Mouse (Mus musculus): Measurements from ENCODE around the gene Fam19a2. TPM values are rescaled to one million over a fixed set of nuclear protein-coding genes. Genes with fewer than 3 reads are reported as not detected.

Gene Fam19a2
- polyA plus RNA-seq, 1 experiment from 2014 or later = 0.25 TPM

DNA sequence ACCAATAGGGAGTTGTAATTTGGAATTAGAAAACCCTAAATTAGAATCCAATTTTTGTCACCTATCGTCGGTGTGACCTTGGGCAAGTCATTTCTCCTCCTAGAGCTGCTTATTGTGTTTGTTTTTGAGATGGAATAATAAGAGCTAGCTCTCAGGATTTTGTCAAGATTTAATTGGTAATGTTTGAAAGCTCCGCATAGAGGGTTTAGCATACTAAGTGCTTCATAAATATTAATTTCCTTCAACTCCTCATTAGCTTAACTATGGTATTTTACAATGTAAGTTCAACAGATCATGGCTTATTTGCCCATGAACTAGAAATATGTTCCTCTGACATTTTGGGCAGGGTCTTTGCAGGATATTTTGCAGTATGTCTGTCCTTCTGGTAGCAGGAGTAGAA, 62.5 kb downstream of the Fam19a2 start:
- H3K27me3 ChIP-seq (ENCODE audit: insufficient read depth, low read length) = no peaks in the 10 kb centered on the region
- TF ChIP-seq EP300 (IDR thresholded peaks at IDR 0.05; ENCODE audit: low read depth) (no peak), CTCF (IDR thresholded peaks at IDR 0.05; ENCODE audit: low read depth) (no peak)
- H3K4me1 ChIP-seq (ENCODE audit: insufficient read depth) = no peaks in the 10 kb centered on the region
- no peak overlapping the region for H3K4me2 ChIP-seq (ENCODE audit: low read depth, low read length)
- H3K4me3 ChIP-seq (ENCODE audit: low read depth, low read length) = no peak overlapping the region
- H3K27ac ChIP-seq (ENCODE audit: low read depth) = no peak overlapping the region
- DNase-seq (no peak), ATAC-seq (no peak)
- H3K9ac ChIP-seq (replicated peaks) = no peak overlapping the region
- no peaks in the 10 kb centered on the region for H3K9me3 ChIP-seq (ENCODE audit: low read length)
- H3K36me3 ChIP-seq (replicated peaks; ENCODE audit: insufficient read depth, low read length) = no peaks in the 10 kb centered on the region
- 82% methylated on average over 3 of the region's 3 CpGs for WGBS (ENCODE audit: insufficient replicate concordance)

DNA sequence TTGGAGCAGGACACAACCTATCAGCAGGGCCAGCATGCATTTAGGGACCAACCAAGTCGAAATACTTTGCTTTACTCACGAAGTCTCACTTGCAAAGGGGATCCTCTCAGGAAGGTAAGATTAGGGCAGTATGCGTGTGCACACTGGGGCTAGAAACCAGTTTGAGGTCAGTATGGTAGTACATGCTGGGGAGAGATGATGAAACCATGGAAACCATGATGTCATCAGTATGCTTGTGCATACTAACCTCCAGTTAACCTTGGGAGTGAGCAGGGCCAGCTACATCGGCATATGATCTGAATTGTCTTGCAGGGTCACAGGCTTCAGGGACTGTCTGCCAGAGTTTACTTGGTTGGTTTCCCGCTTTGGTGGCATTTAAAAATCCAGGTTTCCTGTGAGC, 77.5 kb downstream of the Fam19a2 start:
- Histone ChIP-seq H3K27ac (ENCODE audit: low read depth) (no peak overlapping the region), H3K4me1 (ENCODE audit: insufficient read depth) (no peaks in the 10 kb centered on the region), H3K9me3 (ENCODE audit: low read length) (no peaks in the 10 kb centered on the region), H3K4me2 (ENCODE audit: low read depth, low read length) (no peak overlapping the region), H3K9ac (replicated peaks) (no peak overlapping the region), H3K4me3 (ENCODE audit: low read depth, low read length) (no peak overlapping the region), H3K36me3 (replicated peaks; ENCODE audit: insufficient read depth, low read length) (no peaks in the 10 kb centered on the region), H3K27me3 (ENCODE audit: insufficient read depth, low read length) (no peaks in the 10 kb centered on the region)
- ATAC-seq = no peak
- no peak for DNase-seq
- 69% methylated on average over 5 of the region's 5 CpGs for WGBS (ENCODE audit: insufficient replicate concordance)
- no peak for TF ChIP-seq EP300 (IDR thresholded peaks at IDR 0.05; ENCODE audit: low read depth)
- TF ChIP-seq CTCF (IDR thresholded peaks at IDR 0.05; ENCODE audit: low read depth) = no peak

DNA sequence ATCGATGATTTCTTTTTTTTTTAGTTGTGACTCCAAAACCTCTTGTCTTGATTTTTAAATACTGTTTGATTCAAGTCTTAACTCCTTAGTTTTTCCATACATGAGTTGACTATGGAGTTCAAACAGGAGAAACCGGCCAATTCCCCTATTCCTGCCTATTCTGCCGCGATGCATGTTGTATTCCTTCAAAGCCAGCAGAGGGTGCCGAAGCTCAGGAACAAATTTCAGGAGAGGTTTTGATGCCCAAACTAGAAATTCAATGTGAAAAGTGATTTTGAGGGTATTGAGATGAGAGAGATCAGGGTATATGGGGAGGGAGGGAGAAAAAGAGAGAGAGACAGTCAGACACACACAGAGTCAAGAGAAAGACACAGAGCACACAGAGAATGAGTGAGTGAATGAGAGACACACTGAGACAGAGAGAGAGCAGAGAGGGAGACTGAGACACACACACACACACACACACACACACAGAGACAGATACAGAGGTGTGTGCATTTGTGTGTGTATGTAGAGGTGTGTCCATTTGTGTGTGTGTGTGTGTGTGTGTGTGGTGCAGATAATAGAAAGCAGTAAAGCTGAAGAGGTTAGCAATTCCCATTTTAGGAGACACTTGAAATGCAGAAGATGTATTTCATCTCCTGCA, 78.9 kb downstream of the Fam19a2 start:
- no peaks in the 10 kb centered on the region for H3K27me3 ChIP-seq (ENCODE audit: insufficient read depth, low read length)
- no peaks in the 10 kb centered on the region for H3K9me3 ChIP-seq (ENCODE audit: low read length)
- TF ChIP-seq EP300 (IDR thresholded peaks at IDR 0.05; ENCODE audit: low read depth) = no peak
- peak; percentile 57 for TF ChIP-seq CTCF (IDR thresholded peaks at IDR 0.05; ENCODE audit: low read depth)

DNA sequence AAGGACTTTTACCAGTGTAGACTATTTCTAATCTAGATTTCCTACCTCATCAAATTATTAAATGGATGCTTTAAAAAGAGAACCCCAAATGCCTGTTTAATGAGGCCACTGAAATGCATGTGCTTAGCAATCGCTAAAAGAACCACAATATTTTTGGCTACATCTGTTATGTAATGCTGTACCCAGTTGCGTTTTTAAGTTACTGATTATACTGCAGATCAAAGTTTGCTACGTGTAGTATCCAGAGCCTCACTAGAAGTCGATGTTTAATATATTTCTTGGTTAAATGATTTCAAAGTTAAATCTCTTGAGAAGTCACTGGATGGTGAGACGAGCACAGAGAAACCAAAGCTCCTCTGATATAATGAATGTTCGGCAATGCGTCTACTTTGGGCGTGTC, 82.5 kb downstream of the Fam19a2 start:
- no peak overlapping the region for H3K4me2 ChIP-seq (ENCODE audit: low read depth, low read length)
- TF ChIP-seq EP300 (IDR thresholded peaks at IDR 0.05; ENCODE audit: low read depth) = no peak
- TF ChIP-seq CTCF (IDR thresholded peaks at IDR 0.05; ENCODE audit: low read depth) = no peak
- H3K36me3 ChIP-seq (replicated peaks; ENCODE audit: insufficient read depth, low read length) = no peaks in the 10 kb centered on the region
- 86% methylated on average over 8 of the region's 8 CpGs for WGBS (ENCODE audit: insufficient replicate concordance)
- H3K27me3 ChIP-seq (ENCODE audit: insufficient read depth, low read length) = no peaks in the 10 kb centered on the region
- no peaks in the 10 kb centered on the region for H3K4me1 ChIP-seq (ENCODE audit: insufficient read depth)
- no peak overlapping the region for H3K4me3 ChIP-seq (ENCODE audit: low read depth, low read length)
- H3K9me3 ChIP-seq (ENCODE audit: low read length) = no peaks in the 10 kb centered on the region
- no peak for ATAC-seq
- DNase-seq = no peak
- H3K9ac ChIP-seq (replicated peaks) = no peak overlapping the region
- no peak overlapping the region for H3K27ac ChIP-seq (ENCODE audit: low read depth)

More for the DNA sequence above, 78.9 kb downstream of the Fam19a2 start:
- no peak overlapping the region for H3K9ac ChIP-seq (replicated peaks)
- no peaks in the 10 kb centered on the region for H3K4me1 ChIP-seq (ENCODE audit: insufficient read depth)
- no peak overlapping the region for H3K27ac ChIP-seq (ENCODE audit: low read depth)
- H3K36me3 ChIP-seq (replicated peaks; ENCODE audit: insufficient read depth, low read length) = no peaks in the 10 kb centered on the region
- ATAC-seq (no peak), DNase-seq (peak; percentile 18)
- H3K4me3 ChIP-seq (ENCODE audit: low read depth, low read length) = no peak overlapping the region
- no peak overlapping the region for H3K4me2 ChIP-seq (ENCODE audit: low read depth, low read length)
- 25% methylated on average over 5 of the region's 5 CpGs for WGBS (ENCODE audit: insufficient replicate concordance)

DNA sequence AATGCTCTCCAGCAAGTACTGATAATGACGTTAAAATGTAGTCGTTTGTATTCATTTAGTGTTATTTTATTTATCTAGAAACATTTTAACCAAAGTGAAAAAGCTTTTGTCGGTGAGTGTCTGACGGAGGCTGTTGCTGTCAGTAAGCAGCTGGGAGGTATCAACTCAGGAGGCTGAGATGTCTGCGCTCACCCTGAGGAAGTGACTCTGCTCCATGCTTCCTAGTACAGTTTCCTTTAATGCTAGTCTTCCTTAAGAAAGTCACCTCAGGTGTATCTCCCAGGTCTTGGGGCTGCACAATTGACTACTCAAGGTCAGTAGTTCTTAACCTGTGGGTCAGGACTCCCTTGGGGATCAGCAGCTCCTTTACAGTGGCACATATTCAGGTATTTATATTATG, 89.9 kb downstream of the Fam19a2 start:
- 72% methylated on average over 5 of the region's 5 CpGs for WGBS (ENCODE audit: insufficient replicate concordance)
- Histone ChIP-seq H3K36me3 (replicated peaks; ENCODE audit: insufficient read depth, low read length) (no peaks in the 10 kb centered on the region), H3K4me1 (ENCODE audit: insufficient read depth) (no peaks in the 10 kb centered on the region), H3K4me2 (ENCODE audit: low read depth, low read length) (no peak overlapping the region), H3K9me3 (ENCODE audit: low read length) (no peaks in the 10 kb centered on the region), H3K27me3 (ENCODE audit: insufficient read depth, low read length) (no peaks in the 10 kb centered on the region), H3K27ac (ENCODE audit: low read depth) (no peak overlapping the region), H3K9ac (replicated peaks) (no peak overlapping the region), H3K4me3 (ENCODE audit: low read depth, low read length) (no peak overlapping the region)
- DNase-seq = no peak
- no peak for ATAC-seq
- TF ChIP-seq CTCF (IDR thresholded peaks at IDR 0.05; ENCODE audit: low read depth) = no peak

DNA sequence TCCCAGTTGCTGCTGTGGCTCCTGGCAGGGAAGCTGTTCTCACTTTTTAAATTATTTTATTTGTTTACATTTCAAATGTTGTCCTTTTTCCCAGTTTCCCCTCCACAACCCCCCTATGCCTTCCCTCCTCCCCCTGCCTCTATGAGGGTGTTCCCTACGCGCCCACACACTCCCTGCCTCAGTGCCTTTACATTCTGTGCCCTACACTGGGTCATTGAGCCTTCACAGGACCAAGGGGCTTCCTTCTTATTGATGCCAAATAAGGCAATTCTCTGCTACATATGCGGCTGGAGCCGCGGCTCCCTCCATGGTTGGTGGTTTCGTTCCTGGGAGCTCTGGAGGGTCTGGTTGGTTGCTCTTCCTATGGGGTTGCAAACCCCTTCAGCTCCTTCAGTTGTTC, 93.2 kb downstream of the Fam19a2 start:
- no peak for ATAC-seq
- WGBS (ENCODE audit: insufficient replicate concordance) = 75% methylated on average over 6 of the region's 6 CpGs
- no peak overlapping the region for H3K4me2 ChIP-seq (ENCODE audit: low read depth, low read length)
- H3K27me3 ChIP-seq (ENCODE audit: insufficient read depth, low read length) = no peaks in the 10 kb centered on the region
- no peaks in the 10 kb centered on the region for H3K4me1 ChIP-seq (ENCODE audit: insufficient read depth)
- H3K4me3 ChIP-seq (ENCODE audit: low read depth, low read length) = no peak overlapping the region
- H3K9me3 ChIP-seq (ENCODE audit: low read length) = no peaks in the 10 kb centered on the region
- H3K27ac ChIP-seq (ENCODE audit: low read depth) = no peak overlapping the region
- DNase-seq = no peak
- H3K36me3 ChIP-seq (replicated peaks; ENCODE audit: insufficient read depth, low read length) = no peaks in the 10 kb centered on the region
- TF ChIP-seq EP300 (IDR thresholded peaks at IDR 0.05; ENCODE audit: low read depth) (no peak), CTCF (IDR thresholded peaks at IDR 0.05; ENCODE audit: low read depth) (no peak)
- H3K9ac ChIP-seq (replicated peaks) = no peak overlapping the region

DNA sequence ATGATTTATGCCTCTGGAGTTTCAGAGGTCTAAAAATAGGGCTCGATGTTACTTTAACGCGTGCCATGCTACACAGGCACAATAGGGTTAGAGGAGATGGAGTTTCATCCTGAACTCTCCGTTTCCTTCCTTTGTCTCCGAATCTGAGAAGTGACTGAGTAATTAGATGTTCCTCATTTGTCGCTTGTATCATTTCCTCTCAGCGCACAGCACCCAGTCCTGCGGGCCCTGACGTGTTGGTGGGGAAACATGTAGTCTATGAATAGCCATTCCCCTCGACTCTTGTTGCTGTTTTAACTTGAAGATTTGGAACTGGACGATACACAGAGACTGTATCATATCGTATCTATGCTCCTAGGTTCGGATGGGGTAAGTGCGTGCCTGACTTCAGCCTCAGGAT, 96.7 kb downstream of the Fam19a2 start:
- H3K27ac ChIP-seq (ENCODE audit: low read depth) = no peak overlapping the region
- H3K4me2 ChIP-seq (ENCODE audit: low read depth, low read length) = no peak overlapping the region
- H3K36me3 ChIP-seq (replicated peaks; ENCODE audit: insufficient read depth, low read length) = no peaks in the 10 kb centered on the region
- no peak overlapping the region for H3K4me3 ChIP-seq (ENCODE audit: low read depth, low read length)
- 41% methylated on average over 14 of the region's 14 CpGs for WGBS (ENCODE audit: insufficient replicate concordance)
- DNase-seq (no peak), ATAC-seq (no peak)
- no peak overlapping the region for H3K9ac ChIP-seq (replicated peaks)
- TF ChIP-seq EP300 (IDR thresholded peaks at IDR 0.05; ENCODE audit: low read depth) (no peak), CTCF (IDR thresholded peaks at IDR 0.05; ENCODE audit: low read depth) (no peak)
- H3K9me3 ChIP-seq (ENCODE audit: low read length) = no peaks in the 10 kb centered on the region
- no peaks in the 10 kb centered on the region for H3K27me3 ChIP-seq (ENCODE audit: insufficient read depth, low read length)
- H3K4me1 ChIP-seq (ENCODE audit: insufficient read depth) = no peaks in the 10 kb centered on the region
